Mouse (Mus musculus): ENCODE results near the gene Agtrap. TPM values are rescaled to one million over a fixed set of nuclear protein-coding genes. Genes with fewer than 3 reads are reported as not detected.
"Not testable (repeated sequence)": the region's sequence is repeated elsewhere in the genome, so short reads cannot be mapped to it uniquely, and the experiment has no call there.

Gene Agtrap
- total RNA-seq (2021) = 1 to 10 TPM; 6.3 to 7.6 TPM
- long read RNA-seq, transcript Agtrap-201 (5 exons, 3,996 nt) = major isoform, 7 of 9 reads
- long read RNA-seq, partial matches to known transcripts = 0 of 9 reads
- long read RNA-seq, other reads (novel, unspliced or antisense) = 2 of 9 reads

DNA sequence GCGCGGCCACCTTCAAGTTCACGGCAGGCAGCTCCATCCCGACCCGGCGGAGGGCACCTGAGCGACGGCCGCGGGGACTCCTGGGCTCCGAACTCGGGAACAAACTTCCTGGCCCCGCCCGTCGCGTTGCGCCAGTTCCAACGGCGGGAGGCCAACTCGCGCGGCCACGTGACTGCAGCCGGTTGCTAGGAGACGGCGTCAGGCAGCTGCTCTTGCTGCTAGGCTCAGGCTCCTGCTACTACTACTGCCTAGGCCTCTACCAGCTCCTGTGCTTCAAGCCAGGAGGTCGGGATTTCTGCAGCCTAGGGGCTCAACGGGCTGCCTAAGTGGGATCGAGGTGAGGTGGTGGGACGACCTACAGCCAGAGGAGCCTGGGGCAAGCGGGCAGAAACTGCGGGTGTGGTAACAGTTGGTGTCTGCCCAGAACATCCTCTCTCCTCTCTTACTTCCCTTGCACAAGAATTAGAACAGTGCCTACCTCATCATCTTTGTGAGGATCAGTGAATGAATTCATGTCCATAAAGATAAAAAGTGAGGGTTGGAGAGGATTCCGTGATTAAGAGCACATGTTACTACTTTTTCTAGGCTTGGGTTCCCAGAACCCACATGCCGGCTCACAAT is at the start of gene Agtrap:
Agtrap (minus strand) TSS at position 125 of the 621 bp plus-strand sequence.
- peak; percentile 92 to 96 for DNase-seq (ENCODE audit: low spot score in 2 of 2)

GRCm38 (mm10) chr4:148137503-148137902 is 49.7 kb upstream of the Agtrap start:
- DNase-seq (ENCODE audit: low spot score in 2 of 2) = no peak

GRCm38 (mm10) chr4:148134988-148135387 is 47.2 kb upstream of the Agtrap start:
- no peak for DNase-seq (ENCODE audit: low spot score in 2 of 2)

DNA sequence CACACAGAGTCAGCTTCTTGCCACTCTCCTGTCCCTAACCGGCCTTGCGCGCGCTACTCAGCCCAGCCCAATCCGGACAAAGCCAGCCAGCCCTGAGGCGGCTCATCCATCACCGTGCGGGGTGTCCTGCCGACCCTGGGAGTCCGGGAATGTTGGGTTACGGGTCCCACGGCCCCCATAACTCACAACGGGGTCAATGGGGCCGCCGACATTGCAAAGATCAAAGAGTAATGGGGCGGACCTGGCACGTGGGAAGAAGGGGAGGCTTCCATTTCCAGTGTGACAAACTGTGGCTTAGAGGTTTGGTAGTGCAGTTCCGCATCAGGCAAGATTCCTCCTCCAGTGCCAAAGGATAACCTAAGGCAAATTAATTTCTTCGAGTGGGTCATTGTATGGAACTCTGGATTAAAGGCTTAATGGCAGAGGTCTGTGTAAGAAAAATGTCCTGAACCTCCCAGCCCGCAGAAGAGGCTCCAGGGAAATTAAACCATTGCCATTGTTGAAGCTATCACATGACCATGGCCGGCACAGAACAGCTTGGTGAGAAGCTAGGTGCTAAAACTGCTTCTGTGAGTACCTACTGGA is 43.8 kb upstream of the Agtrap start:
- DNase-seq (ENCODE audit: low spot score in 2 of 2) = no peak

- no peak for DNase-seq (ENCODE audit: low spot score in 2 of 2)
Observed at GRCm38 (mm10) chr4:148130561-148131413, 43.0 kb upstream of the Agtrap start, which contains the start of gene Draxin. Gene Draxin (minus strand): TSS chr4:148130698.

- no peak for DNase-seq (ENCODE audit: low spot score in 2 of 2)
Observed at GRCm38 (mm10) chr4:148130133-148130532, 42.3 kb upstream of the Agtrap start, which contains the start of gene Mad2l2. Gene Mad2l2 (plus strand): TSS chr4:148130384.

DNA sequence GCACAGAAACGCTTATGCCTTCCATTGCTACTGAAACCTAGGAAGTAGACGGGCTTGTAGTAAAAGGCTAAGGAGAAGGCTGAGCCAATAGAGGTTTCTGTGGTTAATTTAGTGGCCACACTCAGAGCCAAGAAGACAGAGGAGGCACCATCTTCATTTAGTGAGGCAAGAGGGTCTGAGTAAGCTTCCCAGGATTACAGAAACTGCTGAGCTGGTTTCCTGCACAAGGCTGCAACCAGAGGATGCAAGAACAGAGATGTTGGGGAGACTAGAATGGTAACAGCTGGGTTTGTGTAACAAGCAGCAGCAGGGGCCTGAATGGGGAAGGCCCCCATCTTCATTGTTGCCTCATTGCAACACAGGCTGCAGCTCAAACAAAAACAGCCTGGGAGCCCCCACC is 40.8 kb upstream of the Agtrap start:
- no peak for DNase-seq (ENCODE audit: low spot score in 2 of 2)

GRCm38 (mm10) chr4:148128241-148128640 is 40.4 kb upstream of the Agtrap start:
- DNase-seq (ENCODE audit: low spot score in 2 of 2) = no peak

GRCm38 (mm10) chr4:148122694-148123066 is 34.8 kb upstream of the Agtrap start:
- DNase-seq (ENCODE audit: low spot score in 2 of 2) = no peak

DNA sequence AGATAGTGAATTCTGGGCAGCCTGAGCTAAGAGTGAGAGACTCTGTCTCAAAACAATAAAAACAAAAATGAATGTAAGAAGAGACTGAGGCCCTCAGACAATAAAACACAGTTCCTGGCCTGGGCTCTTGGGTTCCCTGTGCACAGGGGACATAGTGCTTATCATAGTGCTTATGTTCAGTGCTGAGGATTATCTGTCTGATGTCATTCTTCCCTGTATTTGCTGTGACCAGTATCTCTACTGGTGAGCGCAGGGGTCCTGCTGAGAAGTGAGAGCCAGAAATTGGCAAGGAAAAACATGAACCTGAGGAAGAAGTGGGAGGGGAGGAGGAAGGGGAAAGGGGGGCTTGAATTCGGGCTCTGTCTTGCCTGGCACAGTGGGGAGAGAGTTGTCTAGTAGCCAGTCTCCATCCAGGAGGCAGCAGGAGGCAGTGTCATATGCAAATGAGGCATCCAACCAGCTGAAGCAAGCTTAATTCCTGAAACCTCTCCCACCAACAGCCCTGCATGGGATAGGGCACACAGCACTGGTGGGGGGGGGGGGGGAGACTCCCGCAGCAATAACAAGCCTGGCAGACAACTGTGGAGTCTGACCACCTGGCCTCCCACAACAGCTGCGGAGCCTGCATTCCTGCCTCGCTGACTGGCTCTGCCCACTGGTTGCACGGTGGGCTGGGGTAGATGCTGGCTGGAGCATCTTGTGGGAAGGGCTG is 34.3 kb upstream of the Agtrap start:
- no peak for DNase-seq (ENCODE audit: low spot score in 2 of 2)

- peak; percentile 69 to 75 for DNase-seq (ENCODE audit: low spot score in 2 of 2)
Observed at GRCm38 (mm10) chr4:148121362-148121761, 33.5 kb upstream of the Agtrap start.

DNA sequence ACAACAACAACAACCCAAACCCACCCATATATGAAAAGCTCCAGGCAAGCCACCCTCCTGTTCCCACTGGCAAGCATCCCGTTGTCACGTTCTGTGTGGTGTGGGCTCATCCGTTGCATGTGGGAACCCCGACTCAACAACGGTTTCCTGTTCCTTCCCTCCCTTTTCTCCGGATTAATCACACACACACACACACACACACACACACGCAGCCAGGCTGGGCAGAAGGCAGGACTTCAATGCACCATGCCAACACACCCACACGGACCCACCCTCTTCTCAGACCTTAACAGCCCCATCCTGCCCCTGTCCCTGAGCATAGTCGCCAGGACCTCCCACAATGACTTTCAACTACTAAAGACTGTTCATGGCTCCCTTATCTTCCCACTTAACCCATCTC is 32.7 kb upstream of the Agtrap start:
- DNase-seq (ENCODE audit: low spot score in 2 of 2) = no peak

GRCm38 (mm10) chr4:148119578-148119977 is 31.7 kb upstream of the Agtrap start:
- DNase-seq (ENCODE audit: low spot score in 2 of 2) = not testable (repeated sequence)

- DNase-seq (ENCODE audit: low spot score in 2 of 2) = no peak
Observed at GRCm38 (mm10) chr4:148117392-148117791, 29.6 kb upstream of the Agtrap start.

DNA sequence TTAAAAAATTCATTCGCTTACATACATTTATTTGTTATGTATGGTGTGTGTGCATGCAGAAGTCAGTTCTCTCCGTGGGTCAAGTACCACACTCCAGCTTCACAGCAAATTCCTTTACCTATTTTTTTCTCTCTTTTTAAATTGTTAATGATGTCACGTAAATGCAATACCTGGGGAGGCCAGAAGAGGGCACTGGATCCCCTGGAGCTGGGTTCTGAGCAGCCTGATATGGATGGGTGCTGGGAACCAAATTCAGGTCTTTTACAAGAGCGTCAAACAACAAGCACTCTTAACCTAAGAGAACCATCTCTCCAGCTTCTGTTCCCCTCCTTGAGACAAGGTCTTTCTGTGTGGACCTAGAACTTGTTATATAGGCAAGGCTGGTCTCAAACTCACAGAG is 28.8 kb upstream of the Agtrap start:
- DNase-seq (ENCODE audit: low spot score in 2 of 2) = no peak

DNA sequence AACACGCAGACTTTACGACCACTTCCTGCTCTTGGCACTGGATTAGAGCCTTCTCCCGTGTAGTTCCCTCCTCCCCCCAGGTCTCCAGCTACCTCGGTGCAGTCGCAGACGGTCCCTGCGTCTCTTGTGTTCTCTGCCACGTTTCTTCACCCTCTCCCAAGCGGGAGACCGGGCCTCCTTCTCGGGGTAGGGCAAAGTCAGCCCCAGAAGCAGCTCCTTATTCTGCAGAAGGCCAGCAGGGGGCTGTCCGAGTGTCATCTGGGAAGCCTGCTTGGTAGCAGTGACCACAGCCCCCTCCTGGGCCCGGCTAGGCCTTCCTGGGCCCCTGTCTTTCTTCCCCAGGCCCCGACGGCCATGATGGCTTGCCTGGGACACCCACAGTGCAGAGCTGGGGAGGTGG is 27.6 kb upstream of the Agtrap start:
- no peak for DNase-seq (ENCODE audit: low spot score in 2 of 2)

- peak; percentile 79 to 82 for DNase-seq (ENCODE audit: low spot score in 2 of 2)
Observed at GRCm38 (mm10) chr4:148114758-148115391, 27.0 kb upstream of the Agtrap start.

GRCm38 (mm10) chr4:148112519-148112918 is 24.7 kb upstream of the Agtrap start:
- no peak for DNase-seq (ENCODE audit: low spot score in 2 of 2)

DNA sequence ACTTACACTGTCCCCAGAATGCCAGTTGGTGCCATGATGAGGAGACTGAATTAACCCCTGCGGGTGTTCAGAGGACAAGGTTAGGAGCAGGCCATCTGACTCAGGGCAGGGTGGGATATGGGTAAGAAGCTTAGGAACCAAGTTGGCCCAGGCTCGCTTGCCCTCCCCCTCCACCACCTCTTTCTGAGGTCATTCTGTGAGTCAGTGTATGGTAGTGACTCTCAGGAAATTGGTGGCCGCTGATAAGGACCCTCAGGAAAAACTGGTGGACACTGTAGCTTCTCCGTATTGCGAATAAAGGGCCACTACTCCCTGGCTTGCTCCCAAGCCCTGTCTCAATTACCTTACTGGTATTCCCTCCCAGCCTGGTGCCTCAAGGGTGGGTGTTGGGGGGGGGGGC is 21.4 kb upstream of the Agtrap start:
- no peak for DNase-seq (ENCODE audit: low spot score in 2 of 2)

GRCm38 (mm10) chr4:148108565-148109100 is 20.8 kb upstream of the Agtrap start:
- DNase-seq (ENCODE audit: low spot score in 2 of 2) = no peak

Data from layer of hippocampus, adult 18-20 months (tissue).